Comparison of ENCODE assay signal across 29 mouse cellular contexts in genomic region chr9:112446027-112446352, GRCm38 (mm10).
DNase-seq lines count a peak whose midpoint lies in the region; ATAC-seq and TF ChIP-seq lines count a peak whose summit lies in the region.
"Had no signal": no experiment of that assay in that cellular context is flagged by ENCODE, and none has a peak within 500 bp of the region (broad histone marks: within the 10 kb centered on the region; RNA-seq: fewer than 3 reads in every experiment).

No protein-coding gene starts in this region.

- no peak for DNase-seq in left cerebral cortex, adult 2 months (ENCODE audit: extremely low spot score in 1 of 2, low spot score in 2 of 2)
- DNase-seq in left cerebral cortex, postnatal 10 days (ENCODE audit: extremely low spot score in 1 of 2, low spot score in 2 of 2): no peak
- no peak for DNase-seq in G1E (ENCODE audit: low spot score)
- peak; percentile 25 for DNase-seq in brain, adult 2 months (ENCODE audit: low read depth, low spot score)
- DNase-seq in adrenal gland, postnatal 36 days: no peak
- no peak for DNase-seq in heart, postnatal 4 days
- DNase-seq: adrenal gland, adult 8-10 months; adrenal gland, postnatal 25 days; cerebellum, adult 11 months; cerebellum, adult 2 months; cerebellum, adult 9-11 months; embryo, embryonic 11 days; gastrocnemius, postnatal 25 days; heart, adult 2 months; heart, postnatal 14 days had no signal

- no peak overlapping the region for H3K4me3 ChIP-seq in left cerebral cortex, adult 2 months
- 0 out of 2 replicates have a peak overlapping the region, but pooled peaks have one; percentile 19 for H3K4me3 ChIP-seq in G1E (ENCODE audit: low read depth, low read length)
- H3K4me3 ChIP-seq: embryonic facial prominence, embryonic 10.5 days; embryonic facial prominence, embryonic 13.5 days; erythroblast, embryonic 14.5 days; forebrain, embryonic 12.5 days; forebrain, embryonic 15.5 days; heart, adult 2 months; heart, embryonic 10.5 days; heart, embryonic 13.5 days; hindbrain, embryonic 12.5 days had no signal

- no peaks in the 10 kb centered on the region for H3K36me3 ChIP-seq in G1E (replicated peaks)
- H3K36me3 ChIP-seq: embryonic facial prominence, embryonic 10.5 days; embryonic facial prominence, embryonic 13.5 days; forebrain, embryonic 12.5 days; forebrain, embryonic 15.5 days; heart, embryonic 10.5 days; heart, embryonic 13.5 days; hindbrain, embryonic 12.5 days had no signal

- H3K27me3 ChIP-seq in G1E (ENCODE audit: insufficient read depth, low read length): no peaks in the 10 kb centered on the region
- H3K27me3 ChIP-seq: embryonic facial prominence, embryonic 13.5 days; forebrain, embryonic 15.5 days; heart, embryonic 13.5 days; hindbrain, embryonic 12.5 days had no signal

- peak overlapping the region; percentile 55 for H3K27ac ChIP-seq in left cerebral cortex, adult 2 months
- H3K27ac ChIP-seq: embryonic facial prominence, embryonic 10.5 days; embryonic facial prominence, embryonic 13.5 days; forebrain, embryonic 12.5 days; forebrain, embryonic 15.5 days; heart, adult 2 months; heart, embryonic 10.5 days; heart, embryonic 13.5 days; hindbrain, embryonic 12.5 days; hindbrain, postnatal 0 days had no signal

- no peak for ATAC-seq in G1E (ENCODE audit: extremely low read depth, insufficient number of reproducible peaks, low FRiP score, poor library complexity, severe bottlenecking)
- peak; percentile 87 to 90 for ATAC-seq in hematopoietic stem cell, adult 5-6 weeks (replicated peaks in 1 of 2; ENCODE audit: insufficient read depth in 1 of 2, low FRiP score in 2 of 2, low TSS enrichment in 1 of 2, low read depth in 1 of 2, poor library complexity in 2 of 2, severe bottlenecking in 2 of 2)
- ATAC-seq: activated CD4-positive, CD25-positive, alpha-beta regulatory T cell, adult 4 months; CD4-positive, CD25-positive, alpha-beta regulatory T cell, adult 4 months; inflammation-experienced regulatory T-cells, adult 6 months; intestine, embryonic 16.5 days had no signal

- TF ChIP-seq CTCF in left cerebral cortex, adult 2 months (IDR thresholded peaks at IDR 0.05): no peak
- TF ChIP-seq CTCF in G1E (IDR thresholded peaks at IDR 0.05; ENCODE audit: low read depth, low read length): no peak

- peaks cover 17% of the 10 kb centered on the region for H3K9me3 ChIP-seq in G1E (replicated peaks)
- H3K9me3 ChIP-seq: embryonic facial prominence, embryonic 10.5 days; embryonic facial prominence, embryonic 13.5 days; forebrain, embryonic 12.5 days; forebrain, embryonic 15.5 days; heart, embryonic 10.5 days; heart, embryonic 13.5 days; hindbrain, embryonic 12.5 days had no signal

- no peaks in the 10 kb centered on the region for H3K4me1 ChIP-seq in G1E (ENCODE audit: insufficient read depth, low read depth, low read length)
- H3K4me1 ChIP-seq: embryonic facial prominence, embryonic 10.5 days; embryonic facial prominence, embryonic 13.5 days; forebrain, embryonic 12.5 days; heart, embryonic 10.5 days; heart, embryonic 13.5 days; hindbrain, embryonic 12.5 days had no signal

- intact Hi-C loops in left cerebral cortex, adult 2 months (cut with DNase I): loop anchor here (5.0 kb wide), 1 partner anchor 1186 kb away; no protein-coding TSS in a partner anchor
- intact Hi-C loops in left cerebral cortex, postnatal 10 days (cut with DNase I): no loop called here
